Mouse (Mus musculus): Measurements from ENCODE around the gene Pigf. TPM values are rescaled to one million over a fixed set of nuclear protein-coding genes. Genes with fewer than 3 reads are reported as not detected.

Gene Pigf
- total RNA-seq (2023; ENCODE audit: inconsistent age), result 14.0 to 18.1 TPM (median 15.1 TPM) in 4 replicates

GRCm38 (mm10) chr17:87025269-87025949, at the start of gene Pigf, which contains the start of gene Cript:
Gene Pigf (minus strand): TSS chr17:87025406.
Gene Cript (plus strand): TSS chr17:87025550.

GRCm38 (mm10) chr17:86962894-86963585, 62.2 kb downstream of the Pigf start, which contains the start of gene Rhoq:
Gene Rhoq (plus strand): TSS chr17:86963082.

GRCm38 (mm10) chr17:86947840-86948796, 77.1 kb downstream of the Pigf start, which contains the start of gene Atp6v1e2:
Gene Atp6v1e2 (minus strand): TSS chr17:86947897.

Other genes with a start within 250 kb of the Pigf start
- gene Tmem247, start 108.1 kb downstream of the Pigf start, total RNA-seq (2023; ENCODE audit: inconsistent age), result not detected in 4 replicates
- gene Atp6v1e2, start 77.5 kb downstream of the Pigf start, total RNA-seq (2023; ENCODE audit: inconsistent age), result not detected in 4 replicates
- 53.2 to 69.4 TPM (median 62.3 TPM) in 4 replicates for gene Rhoq, start 62.3 kb downstream of the Pigf start, total RNA-seq (2023; ENCODE audit: inconsistent age)
- gene Cript, start 144 bp upstream of the Pigf start, total RNA-seq (2023; ENCODE audit: inconsistent age), result 49.1 to 60.2 TPM (median 57.6 TPM) in 4 replicates
- 37.6 to 42.1 TPM (median 41.3 TPM) in 4 replicates for gene Socs5, start 82.3 kb upstream of the Pigf start, total RNA-seq (2023; ENCODE audit: inconsistent age)
- 17.7 to 21.3 TPM (median 19.9 TPM) in 4 replicates for gene Mcfd2, start 240.5 kb upstream of the Pigf start, total RNA-seq (2023; ENCODE audit: inconsistent age)